Mouse (Mus musculus) cerebellum, adult 18-20 months (tissue): ENCODE results near the gene Eif2b2.

Experiments
- DNase-seq, 2 experiments: peaks; one replicate each; pipeline ENCODE4 v3.0.0; 2021

Eif2b2 gene

DNA sequence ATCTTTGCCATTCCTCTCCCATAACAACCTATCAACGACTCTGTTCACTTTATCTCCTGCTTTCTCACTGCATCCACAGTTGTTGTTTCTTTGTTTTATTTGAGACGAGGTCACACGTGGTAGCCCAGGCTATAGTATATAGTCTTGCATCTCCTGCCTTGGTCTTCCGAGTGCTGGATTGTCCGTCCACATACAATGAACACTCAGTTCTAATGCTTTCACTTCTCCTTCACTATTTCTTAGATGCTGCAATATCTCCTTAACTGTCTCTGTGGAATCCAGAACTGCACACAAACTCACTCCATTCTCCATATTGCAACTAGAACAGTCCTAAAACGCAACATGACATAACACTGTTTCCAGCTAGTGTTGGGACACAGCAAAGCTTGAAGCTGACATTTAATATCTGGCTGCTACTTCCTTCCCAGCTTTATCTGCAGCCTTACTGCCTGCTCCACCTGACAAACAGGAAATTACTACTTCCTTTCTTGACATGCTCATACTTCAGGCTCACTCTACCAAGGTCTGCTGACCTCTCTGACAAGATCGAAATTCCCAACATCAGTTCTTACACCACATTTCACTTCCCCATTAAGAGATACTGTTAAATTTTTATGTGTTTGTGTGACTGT is 37.8 kb downstream of the Eif2b2 start:
- DNase-seq, result no peak

DNA sequence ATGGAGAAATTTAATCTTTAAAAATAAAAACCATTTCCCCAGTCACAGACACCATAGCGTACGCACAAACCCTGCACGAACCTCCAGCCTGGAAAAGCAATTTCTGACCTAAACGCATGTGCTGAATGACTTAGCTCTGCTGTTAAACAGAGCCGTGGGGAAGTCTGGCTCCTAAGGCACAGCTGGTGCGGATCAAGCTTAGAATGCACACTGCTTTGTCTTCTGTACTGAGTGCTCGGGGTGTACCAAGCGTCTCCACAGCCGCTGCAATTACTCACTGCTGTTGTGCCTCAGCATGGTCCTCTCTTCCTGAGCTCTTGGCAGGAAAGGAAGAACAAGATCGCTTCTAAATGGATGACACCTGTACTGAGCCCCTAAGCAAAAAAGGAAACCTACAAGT is 43.2 kb downstream of the Eif2b2 start:
- DNase-seq, result no peak

DNA sequence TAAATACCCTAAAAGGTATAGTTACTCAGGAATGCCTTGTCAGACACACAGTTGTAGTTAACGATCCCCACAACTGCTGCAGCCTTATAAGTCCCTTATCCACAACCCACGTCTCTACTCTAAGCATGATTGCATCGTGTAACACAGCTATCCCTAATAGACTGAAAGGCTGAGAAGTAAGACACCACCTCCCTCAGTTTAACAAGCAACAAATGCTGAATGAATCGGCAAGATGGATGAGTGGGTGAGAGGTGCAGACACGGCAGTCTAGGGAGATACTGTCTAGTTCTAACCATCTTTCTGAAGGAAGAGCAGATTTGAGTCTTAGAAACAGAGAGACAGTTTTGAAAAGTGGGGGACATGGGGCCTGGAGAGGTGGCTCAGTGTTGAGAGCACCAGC is 43.9 kb downstream of the Eif2b2 start:
- no peak for DNase-seq

DNA sequence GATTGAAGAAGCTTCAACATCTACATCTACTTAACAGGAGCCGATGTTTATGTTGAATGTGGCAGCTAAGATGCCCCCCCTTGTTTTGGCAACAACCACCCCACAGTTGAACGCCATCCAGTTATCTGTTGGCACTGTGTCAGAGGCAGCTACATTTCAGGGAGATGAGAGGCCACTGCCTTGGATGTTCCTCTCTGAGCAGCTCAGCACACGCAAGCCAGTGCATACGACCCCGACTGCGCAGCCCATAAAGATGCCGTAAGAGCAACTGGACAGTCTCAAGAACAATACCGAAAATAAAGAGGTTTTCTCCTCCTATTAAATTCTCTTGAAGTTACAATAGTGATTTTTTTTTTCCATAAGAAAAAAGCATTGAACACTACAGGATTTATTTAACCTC is 45.2 kb downstream of the Eif2b2 start:
- DNase-seq, result peak in 1 of 2 experiments; percentile 37

DNA sequence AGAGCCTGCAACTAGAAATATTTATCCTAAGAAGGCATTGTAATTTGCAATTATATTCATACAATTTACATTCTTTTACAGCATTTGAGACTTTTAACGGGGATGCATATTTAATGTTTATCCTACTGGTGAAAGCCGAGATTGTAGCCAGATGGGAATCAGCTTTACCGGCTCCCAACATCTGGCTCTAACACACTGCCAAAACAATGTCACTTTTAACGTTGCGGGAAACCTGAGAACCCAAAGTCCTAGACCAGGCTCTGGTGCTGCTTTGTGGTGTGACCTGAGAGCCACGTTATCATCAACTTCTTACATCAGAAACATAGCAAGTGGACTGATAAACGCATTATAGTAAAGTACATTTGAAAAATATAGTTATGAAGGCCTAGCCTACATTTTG is 45.7 kb downstream of the Eif2b2 start:
- DNase-seq, result no peak

DNA sequence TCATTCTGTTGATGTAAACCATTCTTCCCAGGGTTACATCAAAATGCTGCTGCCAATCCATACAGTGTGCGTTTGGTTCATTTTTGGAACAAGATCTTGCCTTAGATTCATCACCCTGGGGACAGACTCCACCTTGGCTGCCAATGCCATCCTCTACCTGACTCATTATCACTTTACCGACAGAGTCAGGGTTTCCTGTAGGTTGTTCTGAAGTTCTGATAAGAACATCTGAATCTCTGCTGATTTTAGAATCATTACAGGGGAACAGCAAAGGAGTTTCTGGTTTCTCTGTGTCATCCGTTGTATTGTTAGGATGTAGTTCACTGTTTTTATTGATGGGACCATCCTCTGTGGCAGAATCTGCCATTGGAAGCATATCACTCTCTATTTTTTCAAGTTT is 47.0 kb downstream of the Eif2b2 start:
- DNase-seq, result no peak

DNA sequence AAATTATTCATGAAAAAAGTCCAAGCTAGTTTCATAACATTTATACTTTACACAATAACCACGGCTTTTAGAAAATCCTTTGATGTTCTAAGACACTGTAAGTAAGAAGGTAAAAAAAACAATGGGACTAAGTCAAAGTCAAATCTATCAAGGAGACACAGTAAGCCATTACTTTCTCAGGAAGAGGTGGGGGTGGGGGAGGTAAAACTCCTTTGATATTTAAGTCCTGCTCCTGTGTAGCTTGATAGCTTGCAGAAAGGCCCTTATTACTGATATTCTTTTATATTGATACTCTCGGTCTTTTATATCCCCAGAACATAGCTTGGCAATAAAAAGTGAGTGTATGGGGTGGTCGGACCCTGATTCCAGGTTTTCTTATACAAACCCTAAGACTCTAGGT is 50.5 kb downstream of the Eif2b2 start:
- no peak for DNase-seq

DNA sequence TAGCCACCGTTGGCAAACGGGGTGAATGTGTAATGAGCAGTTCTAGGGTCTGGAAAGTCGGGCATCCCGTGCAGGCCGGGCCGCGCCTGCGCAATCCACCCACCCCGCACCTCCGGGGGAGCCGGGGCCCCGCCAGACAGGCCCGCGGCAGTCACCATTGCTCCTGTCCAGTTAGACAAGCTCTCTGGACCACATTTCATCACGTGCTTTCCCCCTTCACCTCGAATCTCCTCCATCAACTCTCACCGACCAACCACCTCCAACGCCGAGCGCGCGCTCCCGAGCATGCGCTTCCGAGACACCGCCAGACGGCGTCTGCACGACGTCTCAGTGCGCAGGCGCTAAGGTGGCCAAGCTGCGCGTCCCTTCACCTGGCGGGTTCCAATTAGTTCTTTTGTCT is 51.0 kb downstream of the Eif2b2 start, which contains the start of gene Mlh3:
TSS of gene Mlh3 (minus strand) at position 281 of the 400 bp plus-strand sequence.
- peak; percentile 93 to 95 for DNase-seq

DNA sequence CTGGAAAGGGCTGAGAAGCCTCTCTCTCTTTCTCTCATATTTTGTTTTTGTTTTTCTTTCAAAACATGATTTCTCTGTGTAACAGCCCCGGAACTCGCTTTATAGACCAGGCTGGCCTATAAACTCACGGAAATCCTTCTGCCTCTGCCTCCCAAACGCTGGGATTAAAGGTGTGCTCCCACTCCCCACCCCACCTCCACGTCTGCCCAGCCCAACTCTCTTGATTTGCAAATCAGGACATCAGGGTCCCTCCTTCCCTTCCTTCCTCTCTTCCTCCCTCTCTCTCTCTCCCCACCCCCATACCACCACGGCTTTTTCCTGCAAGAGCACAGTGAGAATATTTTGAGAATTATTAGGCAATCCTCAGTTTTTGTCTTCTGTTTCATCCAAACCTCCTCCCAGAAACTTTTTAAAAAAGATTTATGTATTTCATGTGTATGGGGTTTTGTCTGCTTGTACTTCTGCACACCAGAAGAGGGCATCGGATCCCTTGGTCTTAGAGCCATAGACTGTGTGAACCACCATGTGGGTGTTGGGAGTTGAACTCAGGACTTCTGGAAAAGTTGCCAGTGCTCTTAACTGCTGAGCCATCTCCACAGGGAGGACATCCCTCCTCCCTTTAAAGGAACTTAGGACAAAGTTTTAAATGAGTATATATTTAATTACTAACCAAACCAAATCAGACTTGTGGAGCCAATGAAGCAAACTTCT is 52.0 kb downstream of the Eif2b2 start:
- no peak for DNase-seq

DNA sequence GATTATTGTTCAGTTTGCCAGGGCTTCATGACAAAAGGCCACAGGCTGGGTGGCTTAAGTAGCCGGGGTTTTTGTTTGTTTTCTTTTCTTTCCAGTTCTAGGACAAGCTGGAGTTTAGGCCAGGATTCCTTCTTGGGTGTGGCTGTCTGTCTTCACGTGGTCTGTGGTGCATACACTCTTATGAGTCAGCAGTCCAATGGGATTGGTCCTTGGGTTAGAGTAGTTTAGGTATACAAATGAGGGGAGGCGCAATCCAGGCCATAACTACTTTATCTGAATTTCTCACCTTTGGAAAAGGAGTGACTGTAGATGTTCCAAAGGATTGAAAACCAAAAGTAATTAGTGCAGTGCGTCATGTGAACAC is 52.5 kb downstream of the Eif2b2 start:
- DNase-seq, result no peak

DNA sequence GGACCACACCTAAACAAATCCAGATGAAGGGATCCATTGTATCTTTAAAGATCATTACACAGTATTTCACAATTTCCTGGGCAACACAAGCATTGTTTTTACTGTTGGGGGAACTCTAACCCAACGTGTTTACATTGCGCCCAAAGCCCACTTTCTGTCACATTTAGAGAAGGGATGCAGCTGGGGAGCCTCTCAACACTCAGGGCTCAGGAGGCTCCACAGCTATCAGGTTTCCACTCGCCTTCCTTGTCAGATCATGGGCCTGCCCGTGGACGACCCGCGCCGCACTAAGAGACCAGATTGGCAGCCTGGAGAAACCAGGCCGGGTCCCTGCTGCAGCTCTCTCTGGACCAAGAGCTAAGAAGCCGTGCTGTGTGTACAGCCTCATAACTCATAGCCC is 54.2 kb downstream of the Eif2b2 start:
- DNase-seq, result no peak
